Mouse (Mus musculus) lung, postnatal 14 days (tissue): ENCODE results near the gene Phactr1.

ENCODE experiments used
- DNase-seq: peaks from one replicate; pipeline ENCODE4 v3.0.0; 2021

The Phactr1 gene

DNA sequence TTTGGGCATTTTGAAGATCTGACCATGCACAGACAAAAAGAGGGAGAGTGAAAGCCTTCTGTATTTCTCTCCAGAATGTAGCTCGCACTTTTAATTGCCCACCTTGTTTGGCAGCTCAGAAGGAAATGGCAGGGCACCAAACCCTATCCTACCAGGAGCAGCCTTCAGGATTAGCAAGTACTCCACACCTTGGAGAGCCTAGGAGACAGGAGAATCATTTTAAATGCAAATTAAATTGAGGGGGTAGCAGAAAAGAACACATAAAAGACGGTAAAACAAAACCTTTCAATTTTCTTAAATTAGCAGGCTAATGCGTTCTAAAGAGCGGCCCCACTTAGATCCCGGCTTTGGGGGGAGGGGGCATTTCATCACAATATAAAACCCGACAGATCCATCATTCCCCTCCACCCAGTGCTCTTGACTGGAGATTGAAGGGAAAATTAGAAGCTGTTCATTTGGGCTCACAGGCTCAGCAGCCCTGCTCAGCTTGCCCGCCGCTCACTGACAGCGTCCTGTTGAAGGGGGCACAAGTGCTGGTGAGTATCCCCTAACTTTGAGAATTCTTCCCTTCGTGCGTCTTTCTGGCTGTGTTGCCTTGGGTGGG lies at the start of gene Phactr1:
TSS of gene Phactr1 (plus strand) at position 233 of the 604 bp plus-strand sequence.
- DNase-seq, result no peak

DNA sequence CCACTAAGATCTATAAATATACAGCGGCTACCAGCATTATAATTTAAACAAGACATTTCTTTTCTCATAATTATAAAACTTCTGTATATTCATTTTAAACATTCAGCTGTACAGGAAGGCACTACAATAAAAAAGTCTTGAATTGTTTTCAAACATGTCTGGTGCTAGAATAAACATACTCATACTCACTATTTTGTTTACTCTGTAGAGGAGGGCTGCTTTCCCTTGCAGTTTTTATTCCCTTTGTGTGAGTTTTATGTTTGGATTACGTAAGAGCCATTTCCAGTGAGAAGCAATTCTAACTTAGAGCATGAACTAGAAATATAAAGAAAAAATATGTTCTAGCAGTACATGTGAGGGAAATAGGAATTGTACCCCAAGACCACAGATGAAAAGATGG lies 45.5 kb upstream of the Phactr1 start:
- DNase-seq, result no peak

DNA sequence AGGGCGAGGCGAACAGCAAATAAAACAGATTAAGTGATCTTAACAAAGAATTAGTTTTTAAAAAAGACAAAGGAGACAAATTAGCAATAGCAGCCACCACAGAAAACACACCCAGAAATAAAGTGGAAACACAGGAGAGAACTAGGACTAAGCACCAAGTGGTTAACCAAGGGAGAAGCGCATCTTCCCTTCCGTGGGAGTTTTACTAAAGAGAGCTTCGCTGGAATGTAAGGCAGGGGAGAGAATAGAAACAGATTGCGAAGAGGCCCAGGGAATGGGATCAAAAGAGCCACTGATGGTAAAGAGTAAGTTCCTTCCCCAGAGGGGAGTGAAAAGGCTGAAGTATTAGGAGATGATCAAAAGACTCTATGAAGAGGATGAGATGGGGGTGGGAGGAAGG lies 30.2 kb upstream of the Phactr1 start:
- no peak for DNase-seq

DNA sequence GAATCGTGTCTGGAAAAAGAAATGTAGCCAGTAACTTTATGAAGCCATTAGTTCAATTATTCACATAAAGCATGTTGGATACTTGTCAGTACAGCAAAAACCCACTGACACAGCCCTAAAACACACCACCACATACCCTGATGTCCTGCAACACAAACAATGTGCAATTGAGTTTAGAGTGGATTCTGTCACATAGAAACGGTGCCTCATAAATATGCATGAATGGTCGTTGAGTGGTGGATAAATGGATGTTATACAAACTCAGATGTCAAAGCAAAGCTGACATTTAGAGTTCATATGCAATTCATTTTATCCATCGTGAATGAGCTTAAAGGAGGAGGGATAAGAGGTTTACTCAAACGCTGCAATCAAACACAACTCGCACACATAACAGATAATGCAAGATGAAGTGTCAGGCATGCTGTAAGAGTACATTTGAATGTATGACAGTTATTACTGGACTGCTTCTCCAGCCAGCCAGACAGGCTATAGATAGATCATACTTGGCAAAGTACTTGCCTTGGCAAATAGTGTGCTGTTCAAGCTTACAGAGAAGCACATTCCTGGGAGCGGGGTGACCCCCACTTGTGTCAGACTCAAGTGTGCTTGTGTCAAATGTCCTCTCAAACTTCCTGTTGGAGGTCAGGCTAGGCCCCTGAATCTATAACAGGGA lies 23.6 kb upstream of the Phactr1 start:
- DNase-seq, result peak; percentile 48

DNA sequence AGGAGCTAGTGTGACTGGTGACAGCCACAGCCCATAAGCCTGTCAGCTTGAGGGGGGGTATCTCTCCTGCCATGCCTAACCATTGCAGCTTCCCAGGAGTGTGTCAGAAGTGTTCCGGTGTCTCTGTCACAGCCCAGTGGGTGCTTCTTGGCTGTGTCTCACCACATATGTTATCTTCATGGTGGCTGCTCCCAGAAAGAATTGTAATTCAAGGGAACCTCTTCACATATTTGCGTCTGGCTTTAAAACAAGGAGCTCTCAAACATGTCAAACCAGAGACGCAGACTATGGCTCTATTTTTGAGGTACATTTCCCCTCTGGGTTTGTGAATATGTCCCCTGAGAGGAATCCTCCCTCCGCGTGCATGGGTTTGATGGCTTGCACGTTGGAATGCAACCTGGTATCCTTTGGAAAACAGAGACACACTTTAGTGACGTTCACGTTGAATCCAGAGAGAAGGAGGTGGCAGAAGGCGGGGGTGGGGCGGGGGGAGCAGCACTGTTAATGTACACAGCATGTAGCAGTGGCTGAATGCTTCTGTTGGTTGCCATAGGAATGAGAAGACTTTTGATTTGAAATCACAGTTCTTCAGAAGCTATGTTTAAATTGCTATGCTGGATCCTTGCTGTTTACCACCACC lies 8.7 kb upstream of the Phactr1 start:
- no peak for DNase-seq

DNA sequence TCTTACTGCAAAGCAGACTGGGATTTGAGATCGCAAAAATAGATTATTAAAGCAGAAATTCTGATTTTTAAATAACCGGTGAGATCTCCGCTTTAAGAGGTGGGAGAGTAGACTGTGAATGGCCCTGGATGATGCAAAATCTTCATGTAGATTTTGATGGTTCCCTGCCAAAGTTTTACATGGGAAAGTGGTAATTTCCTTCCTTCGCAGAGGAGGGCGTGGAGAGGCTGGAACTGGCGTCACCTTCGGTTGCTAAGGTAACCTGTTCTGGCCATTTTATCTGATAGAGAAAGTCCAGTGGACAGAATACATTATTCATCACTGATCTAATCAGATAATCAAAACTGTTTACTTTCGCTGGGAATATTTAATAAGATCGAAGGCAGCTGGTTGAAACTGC lies 876 bp downstream of the Phactr1 start:
- no peak for DNase-seq

DNA sequence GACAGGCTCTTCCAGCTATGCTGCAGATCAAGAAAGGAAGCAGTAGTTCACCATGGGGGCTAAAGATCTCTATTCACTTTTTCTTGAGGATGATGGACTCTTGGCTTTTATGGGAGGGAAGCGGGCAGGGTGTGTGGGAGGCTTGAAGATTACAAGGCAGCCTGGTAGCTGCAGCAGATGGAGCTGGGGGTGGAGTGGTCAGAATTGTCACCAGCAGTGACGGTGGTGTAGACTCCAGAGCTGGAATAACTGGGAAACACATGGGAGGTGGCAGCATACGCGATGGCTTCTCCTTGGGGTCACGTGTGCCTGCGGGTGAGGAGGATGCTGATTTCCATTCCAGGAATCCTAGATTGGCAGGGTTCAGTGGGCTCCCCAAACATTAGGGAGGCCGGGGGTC lies 3.8 kb downstream of the Phactr1 start:
- DNase-seq, result no peak

DNA sequence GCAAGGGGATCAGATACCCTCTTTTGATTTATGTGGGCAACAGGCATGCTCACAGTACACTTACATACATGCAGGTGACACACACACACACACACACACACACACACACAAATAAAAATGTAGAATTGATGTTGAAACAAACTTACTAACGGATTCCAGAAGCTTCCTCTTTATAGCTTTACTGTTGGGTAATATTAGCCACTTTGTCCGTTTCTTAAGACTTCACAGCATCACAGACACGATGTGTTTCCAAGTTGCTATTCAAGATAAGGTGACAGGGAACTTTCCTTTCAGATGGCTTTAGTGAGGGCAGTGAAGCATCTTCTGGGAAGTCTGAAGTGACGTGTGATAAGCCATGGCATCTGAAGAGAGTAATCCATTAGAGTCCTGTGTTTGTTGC lies 11.8 kb downstream of the Phactr1 start:
- no peak for DNase-seq

DNA sequence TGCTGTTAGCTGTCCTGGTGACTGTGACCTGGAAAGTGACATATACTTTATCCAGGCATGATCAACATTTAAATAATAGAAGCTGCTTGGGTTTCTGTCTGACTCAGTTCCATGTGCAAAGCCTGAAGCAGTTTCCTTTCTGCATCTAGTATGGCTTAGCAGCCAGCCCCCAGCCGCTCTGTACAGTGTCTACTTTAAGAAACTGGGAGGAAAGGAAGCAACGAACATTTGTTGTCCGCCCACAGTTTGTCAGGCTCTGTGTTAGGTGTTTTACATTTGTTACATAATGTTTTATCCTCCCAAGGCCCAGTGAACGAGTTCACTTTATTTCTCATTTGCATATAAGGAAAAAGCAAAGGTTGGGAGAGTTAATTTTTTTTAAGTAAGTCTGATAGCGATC lies 16.2 kb downstream of the Phactr1 start:
- no peak for DNase-seq

DNA sequence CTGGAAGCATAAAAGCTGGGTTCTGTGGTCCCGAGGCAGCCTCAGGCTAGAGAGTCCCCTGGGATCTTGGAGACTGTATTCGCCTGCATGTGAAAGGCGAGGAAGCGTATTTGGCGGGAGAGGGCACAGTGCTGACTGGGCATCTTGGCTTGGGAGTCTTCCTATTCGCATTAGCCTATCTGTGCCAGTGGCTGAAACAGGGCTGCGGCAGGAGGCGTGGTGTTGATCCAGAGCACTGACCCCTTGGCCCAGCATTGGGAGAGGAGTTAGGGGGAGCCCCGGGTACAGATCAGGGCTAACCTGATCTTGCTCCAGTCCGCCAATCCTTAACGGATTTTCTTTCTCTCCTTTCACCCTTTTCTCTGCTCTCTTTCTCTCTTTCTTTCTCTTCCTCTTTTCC lies 28.7 kb downstream of the Phactr1 start:
- no peak for DNase-seq

DNA sequence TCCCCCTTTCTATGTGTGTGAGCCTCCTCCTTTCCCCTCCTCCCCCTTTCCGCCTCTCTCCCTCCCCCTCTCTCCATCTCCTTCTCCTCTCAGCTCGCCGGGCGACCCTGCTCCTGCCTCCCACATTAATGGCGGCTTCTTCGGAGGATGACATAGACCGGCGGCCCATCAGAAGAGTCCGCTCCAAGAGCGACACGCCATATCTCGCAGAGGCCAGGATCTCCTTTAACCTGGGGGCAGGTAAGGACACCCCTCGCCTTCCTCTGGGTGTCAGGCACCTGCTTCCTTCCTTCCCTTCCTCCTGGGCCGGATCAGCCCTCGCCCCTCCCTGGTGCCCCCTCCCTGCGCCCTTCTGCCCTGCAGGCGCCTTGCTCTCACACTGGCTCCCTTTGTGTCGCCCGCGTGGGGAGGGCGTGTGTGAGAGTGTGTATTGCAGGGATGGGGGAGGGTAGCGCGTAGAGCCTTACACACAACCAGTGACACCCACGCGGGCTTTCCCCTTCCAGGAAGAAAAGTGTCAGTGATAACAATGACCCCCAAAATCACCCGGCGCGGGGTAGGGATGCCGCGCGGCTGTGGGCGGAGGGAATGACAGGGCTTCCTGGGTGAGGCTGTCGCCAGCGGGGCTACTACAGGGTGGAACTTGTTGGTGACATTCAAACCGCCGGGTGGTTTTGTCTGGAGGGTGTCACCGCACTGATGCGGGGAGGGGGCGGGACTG lies 29.3 kb downstream of the Phactr1 start:
- DNase-seq, result peak; percentile 1

DNA sequence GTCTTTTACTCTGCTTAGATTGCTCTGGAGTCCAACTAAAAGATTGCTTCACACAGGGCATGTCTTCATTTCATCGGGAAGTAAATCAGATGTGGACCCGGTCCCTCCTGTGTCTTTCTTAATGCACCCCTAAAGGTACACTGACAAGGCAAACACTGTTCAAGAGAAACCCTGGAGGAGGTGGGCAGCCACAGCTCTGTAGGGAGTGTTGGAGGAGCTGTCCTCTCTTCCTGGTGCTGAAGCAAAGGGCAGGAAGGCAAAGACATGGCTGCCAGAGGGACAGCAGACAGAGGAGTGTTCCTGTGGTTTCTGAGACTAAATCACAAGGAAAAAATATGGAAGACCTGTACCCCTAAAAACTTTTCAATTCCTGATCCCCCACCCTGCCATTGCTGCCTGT lies 31.1 kb downstream of the Phactr1 start:
- peak; percentile 57 for DNase-seq

DNA sequence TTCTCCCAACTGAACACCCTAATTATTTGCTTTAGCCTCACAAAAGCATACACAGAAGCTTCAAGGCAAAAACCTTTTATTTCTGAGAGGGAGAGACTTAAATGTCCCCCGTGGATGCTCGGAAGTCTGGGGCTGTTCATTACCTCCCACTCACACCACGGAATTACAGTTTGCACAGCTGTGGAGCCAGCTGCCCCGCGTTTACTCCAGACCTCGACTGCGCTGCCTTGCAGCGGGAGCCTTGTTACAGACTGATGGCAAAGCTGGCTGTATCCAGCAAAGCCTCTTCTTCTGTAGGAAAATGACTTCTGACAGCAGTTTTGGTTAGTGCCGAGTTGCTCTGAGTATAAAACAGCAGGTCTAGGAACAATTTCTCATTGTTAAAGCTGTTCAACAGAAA lies 39.0 kb downstream of the Phactr1 start:
- no peak for DNase-seq

DNA sequence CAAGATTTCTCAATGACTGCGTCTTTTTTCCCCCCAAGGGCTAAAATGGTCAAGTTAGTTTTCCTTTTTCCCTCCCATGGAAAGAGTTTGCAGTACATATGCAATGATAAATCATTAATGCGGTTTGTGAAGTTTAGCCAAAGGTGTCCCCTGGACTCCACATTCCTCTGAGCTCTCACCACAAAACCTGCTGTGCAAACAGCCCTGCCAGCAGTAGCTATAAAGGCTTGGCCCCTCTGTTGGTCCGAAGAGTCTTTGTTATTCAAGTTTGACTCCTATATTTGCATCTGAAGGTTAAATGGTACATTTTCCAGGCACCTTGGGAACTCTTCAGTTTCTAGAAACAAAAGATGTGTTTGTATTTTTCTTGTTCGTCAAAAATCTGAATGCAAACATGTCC lies 39.7 kb downstream of the Phactr1 start:
- no peak for DNase-seq

DNA sequence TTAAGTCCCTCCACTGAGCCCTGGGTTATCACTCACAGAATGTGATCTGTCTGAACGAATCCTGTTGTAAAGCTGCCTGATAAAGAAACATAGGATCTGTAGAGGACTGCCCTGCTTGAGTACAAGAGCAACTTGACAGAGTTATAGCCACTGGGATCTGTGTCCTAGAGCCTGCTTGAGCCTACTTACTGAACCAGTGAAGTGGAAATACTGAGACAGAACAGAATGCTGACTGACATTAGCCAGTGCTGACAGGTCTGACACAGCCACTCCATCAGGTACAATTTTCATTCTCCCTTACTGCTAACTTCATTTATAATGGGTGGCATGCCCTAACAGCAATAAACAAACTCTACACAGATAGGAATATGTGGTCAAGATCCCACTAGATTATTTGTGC lies 40.2 kb downstream of the Phactr1 start:
- DNase-seq, result no peak

DNA sequence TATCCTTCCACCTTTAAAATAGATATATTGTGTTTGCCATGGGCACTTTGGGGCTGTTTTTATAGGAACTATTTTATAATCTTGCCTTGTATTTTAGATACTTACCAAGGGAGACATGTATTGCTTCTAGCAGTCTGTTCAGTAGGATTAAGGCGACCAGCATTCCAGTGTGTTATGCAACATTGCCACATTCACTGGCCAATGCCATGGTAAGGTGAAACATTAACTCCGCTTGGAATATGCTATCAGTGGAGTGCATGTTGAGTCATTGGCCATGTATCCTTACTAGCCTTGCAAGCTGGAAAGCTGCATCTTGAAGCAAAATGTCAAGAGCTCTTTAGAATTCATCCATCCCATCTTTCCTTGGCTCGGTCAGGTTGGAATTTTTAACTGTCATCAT lies 43.6 kb downstream of the Phactr1 start:
- peak; percentile 1 for DNase-seq

DNA sequence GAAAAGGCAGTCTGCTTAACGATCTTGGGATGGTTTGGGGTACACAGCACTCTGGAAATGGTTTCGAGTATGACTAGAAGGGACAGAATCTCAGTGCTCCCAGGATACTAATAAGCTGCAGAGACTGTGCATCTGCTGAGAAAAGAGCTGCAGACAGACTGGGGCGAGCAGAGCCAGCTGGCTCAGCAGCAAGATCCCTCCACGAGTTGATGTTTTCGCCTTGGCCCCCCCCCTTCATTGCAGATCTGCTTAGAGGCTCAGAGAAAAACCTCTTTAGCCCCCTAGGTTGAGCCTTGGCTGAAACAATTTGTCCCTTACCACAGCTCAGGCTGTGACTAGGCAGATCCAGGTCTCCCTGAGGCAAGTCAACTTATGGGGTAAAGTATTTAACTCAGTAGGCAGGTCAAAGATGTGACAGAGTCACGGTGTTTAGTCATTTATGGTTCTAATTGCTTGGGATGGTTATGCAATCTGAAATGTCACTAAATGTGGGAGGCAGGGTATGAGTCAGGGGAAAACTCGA lies 45.3 kb downstream of the Phactr1 start:
- DNase-seq, result no peak

DNA sequence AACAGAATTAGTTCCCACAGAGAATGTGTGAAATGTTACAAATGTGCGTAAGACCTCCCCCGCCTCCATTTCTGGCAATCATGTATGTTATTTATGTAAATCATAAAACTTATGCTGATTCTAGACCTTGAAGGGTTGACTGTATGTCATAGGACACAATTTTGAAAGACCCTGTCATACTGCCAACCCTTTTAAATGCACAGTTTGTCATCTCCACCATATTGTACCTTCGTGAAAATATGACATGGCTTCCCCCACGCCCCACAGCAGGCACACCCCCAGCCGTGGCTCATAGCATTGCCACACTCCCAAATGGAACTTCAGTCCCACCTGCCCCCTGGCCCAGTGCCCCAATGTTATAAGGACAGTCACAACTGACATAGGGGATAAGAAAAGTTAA lies 57.1 kb downstream of the Phactr1 start:
- DNase-seq, result no peak

DNA sequence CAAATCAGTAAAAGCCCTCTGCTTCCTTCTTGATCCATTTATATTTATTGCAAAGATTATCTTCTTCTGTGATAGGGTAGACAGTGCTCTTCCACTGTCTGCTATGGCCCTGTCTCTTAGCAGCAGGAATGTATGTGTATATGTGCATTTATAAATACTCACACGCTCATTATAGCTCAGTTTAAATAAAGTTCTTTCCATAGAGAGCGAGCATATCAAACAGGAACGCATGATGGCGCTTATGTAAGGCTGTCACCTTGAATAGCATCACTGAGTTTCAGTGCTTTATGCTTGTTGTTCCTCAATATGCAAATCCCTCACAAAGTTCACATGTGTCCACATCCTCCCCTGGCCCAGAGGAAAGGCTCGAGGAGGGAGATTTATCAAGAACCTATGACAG lies 57.7 kb downstream of the Phactr1 start:
- no peak for DNase-seq

DNA sequence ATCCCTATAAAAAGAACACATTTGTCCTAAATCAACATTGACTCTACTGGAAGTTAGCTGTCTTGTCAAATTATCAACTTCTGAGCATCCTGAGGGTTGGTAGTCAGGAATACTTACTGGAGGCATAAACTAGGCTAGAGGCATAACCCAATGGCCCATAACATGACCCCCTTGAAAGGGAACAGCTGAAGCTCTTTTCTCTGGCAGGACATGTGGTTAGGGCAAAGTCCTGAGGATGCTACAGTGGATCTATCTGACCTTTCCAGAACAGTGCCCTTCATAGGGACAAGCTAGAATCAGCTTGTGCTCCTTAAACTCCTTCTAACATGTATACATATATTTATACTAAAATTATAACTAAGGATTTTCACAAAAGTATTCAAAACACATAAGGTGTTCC lies 61.8 kb downstream of the Phactr1 start:
- no peak for DNase-seq

DNA sequence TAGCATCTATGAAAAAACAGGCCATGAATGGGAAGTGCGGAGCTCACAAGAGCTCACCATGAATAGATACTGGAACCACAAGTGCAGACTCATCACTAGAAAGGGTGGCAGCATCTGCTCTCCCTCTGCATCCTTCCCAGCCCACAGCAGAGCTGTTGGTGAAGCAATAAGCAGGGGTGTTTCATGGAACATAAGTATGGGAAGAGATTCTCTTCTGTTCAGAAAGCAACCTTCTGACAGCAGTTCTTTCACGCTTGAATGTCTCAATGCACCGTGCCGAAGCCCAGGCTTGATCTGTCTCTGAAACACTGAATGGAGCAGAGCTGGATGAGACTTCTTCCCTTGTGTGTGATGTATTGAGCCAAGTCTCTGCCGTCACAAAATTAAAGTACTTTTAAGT lies 64.0 kb downstream of the Phactr1 start:
- no peak for DNase-seq

DNA sequence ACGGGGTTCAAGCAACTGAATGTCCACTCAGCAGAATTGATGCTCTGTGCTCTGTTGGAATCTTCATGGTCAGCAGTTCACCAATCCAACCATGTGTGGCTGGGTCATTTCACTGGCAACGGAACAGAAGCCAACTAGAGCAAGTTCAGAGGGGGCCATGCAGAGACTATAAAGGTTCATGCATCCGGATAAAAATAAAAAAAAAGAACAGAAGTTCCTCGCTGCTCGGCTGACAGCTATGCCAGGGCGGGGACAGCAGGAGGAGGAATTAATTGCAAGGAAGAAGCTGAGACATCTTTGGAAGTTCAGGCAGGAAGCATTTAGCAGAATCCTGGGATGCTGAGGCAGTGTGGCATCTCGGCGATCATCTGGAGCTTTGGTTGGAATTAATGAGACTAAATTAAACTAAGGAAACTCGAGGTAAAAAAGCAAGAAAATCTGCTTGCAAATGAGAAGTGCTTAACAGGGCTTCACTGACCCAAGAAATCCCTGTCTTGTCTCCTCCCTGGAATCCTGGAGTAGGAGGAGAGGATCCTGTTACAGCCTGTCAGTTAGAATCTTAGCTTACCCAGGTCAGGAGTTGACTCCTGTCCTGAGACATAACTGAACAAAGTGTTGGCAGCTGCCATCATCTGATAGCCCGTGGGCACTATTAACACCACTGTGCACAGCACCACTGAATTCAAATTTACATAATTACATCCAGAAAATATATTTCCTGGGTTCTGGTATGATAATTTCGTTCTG lies 77.4 kb downstream of the Phactr1 start:
- DNase-seq, result no peak

DNA sequence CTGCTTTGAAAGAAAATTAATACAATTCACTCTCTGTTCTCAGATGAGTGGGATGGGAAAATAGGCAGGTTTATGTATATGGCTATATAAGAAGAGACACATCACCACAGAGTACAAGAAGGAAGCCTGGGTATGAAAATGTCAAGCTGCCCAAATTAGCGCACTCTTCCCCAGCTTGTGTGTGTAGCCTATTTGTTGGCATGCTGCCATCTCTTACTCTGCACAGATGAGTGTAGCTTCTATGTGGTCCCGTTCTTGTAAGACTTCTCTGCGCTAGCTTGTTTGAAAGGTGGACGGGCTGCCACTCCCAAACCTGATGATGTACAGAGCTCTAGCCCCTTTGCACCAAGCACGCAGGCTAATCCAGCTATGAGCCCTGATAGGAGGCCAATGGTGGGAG lies 78.7 kb downstream of the Phactr1 start:
- no peak for DNase-seq
